Mouse (Mus musculus) heart, adult 2 months (tissue): ENCODE measurements around the gene Gm37240.

Source experiments
- CTCF ChIP-seq: fragments of 200-600 bp; IDR thresholded peaks from 2 replicates; pipeline ENCODE4 v1.8.1; 2022; ENCODE audit warnings: antibody characterized with exemption, mild to moderate bottlenecking, moderate library complexity
- POLR2A ChIP-seq: fragments of 200-500 bp; IDR thresholded peaks from 2 replicates; pipeline ENCODE4 v1.6.1; 2011; ENCODE audit warnings: mild to moderate bottlenecking, low read depth, low read length, control low read depth; ENCODE audit not compliant: insufficient read depth

- TF ChIP-seq POLR2A (no peak), CTCF (no peak)
These were observed 867.2 kb downstream of the Gm37240 start for GRCm38 (mm10) chr3:85020137-85020536.
